Mouse (Mus musculus): ENCODE measurements around the gene Rassf4.

- no peak for TF ChIP-seq POLR2A (IDR thresholded peaks at IDR 0.05; ENCODE audit: control insufficient read depth, extremely low read depth, insufficient read depth, low read length, poor library complexity)
- TF ChIP-seq CTCF (IDR thresholded peaks at IDR 0.05; ENCODE audit: borderline replicate concordance, control insufficient read depth, extremely low read depth, insufficient read depth, low read length, poor library complexity) = no peak
These were observed 41.6 kb downstream of the Rassf4 start for GRCm38 (mm10) chr6:116632129-116632528.
